Mouse (Mus musculus): ENCODE data around the gene P2rx1.
A peak's percentile ranks its signal among the peaks of the same experiment; 100 is the strongest.

Gene P2rx1

GRCm38 (mm10) chr11:72998771-72999170 lies at the start of gene P2rx1:
TSS of gene P2rx1 (plus strand) at chr11:72999103.
- peak; percentile 25 to 27 for DNase-seq (ENCODE audit: low spot score in 2 of 2)

- DNase-seq (ENCODE audit: low spot score in 2 of 2): no peak
Observed at GRCm38 (mm10) chr11:72951137-72952000, 47.5 kb upstream of the P2rx1 start.

GRCm38 (mm10) chr11:72952226-72952625 lies 46.7 kb upstream of the P2rx1 start:
- no peak for DNase-seq (ENCODE audit: low spot score in 2 of 2)

- DNase-seq (ENCODE audit: low spot score in 2 of 2): no peak
Observed at GRCm38 (mm10) chr11:72952697-72953096, 46.2 kb upstream of the P2rx1 start.

- no peak for DNase-seq (ENCODE audit: low spot score in 2 of 2)
Observed at GRCm38 (mm10) chr11:72953116-72953439, 45.8 kb upstream of the P2rx1 start.

- peak; percentile 73 to 75 for DNase-seq (ENCODE audit: low spot score in 2 of 2)
Observed at GRCm38 (mm10) chr11:72953440-72954151, 45.3 kb upstream of the P2rx1 start.

- DNase-seq (ENCODE audit: low spot score in 2 of 2): peak; percentile 45 to 56
Observed at GRCm38 (mm10) chr11:72954216-72954615, 44.7 kb upstream of the P2rx1 start.

GRCm38 (mm10) chr11:72955339-72955974 lies 43.4 kb upstream of the P2rx1 start:
- no peak for DNase-seq (ENCODE audit: low spot score in 2 of 2)

GRCm38 (mm10) chr11:72957318-72957717 lies 41.6 kb upstream of the P2rx1 start:
- DNase-seq (ENCODE audit: low spot score in 2 of 2): peak; percentile 39 to 41

GRCm38 (mm10) chr11:72959924-72960679 lies 38.8 kb upstream of the P2rx1 start:
- no peak for DNase-seq (ENCODE audit: low spot score in 2 of 2)

GRCm38 (mm10) chr11:72960723-72961071 lies 38.2 kb upstream of the P2rx1 start:
- no peak for DNase-seq (ENCODE audit: low spot score in 2 of 2)

GRCm38 (mm10) chr11:72961072-72961980 lies 37.6 kb upstream of the P2rx1 start, which contains the start of gene Atp2a3:
TSS of gene Atp2a3 (plus strand) at chr11:72961169.
- DNase-seq (ENCODE audit: low spot score in 2 of 2): peak; percentile 90 to 91

- no peak for DNase-seq (ENCODE audit: low spot score in 2 of 2)
Observed at GRCm38 (mm10) chr11:72962378-72962777, 36.5 kb upstream of the P2rx1 start.

- no peak for DNase-seq (ENCODE audit: low spot score in 2 of 2)
Observed at GRCm38 (mm10) chr11:72963058-72963788, 35.7 kb upstream of the P2rx1 start.

- peak; percentile 86 to 87 for DNase-seq (ENCODE audit: low spot score in 2 of 2)
Observed at GRCm38 (mm10) chr11:72963789-72964294, 35.1 kb upstream of the P2rx1 start.

GRCm38 (mm10) chr11:72974995-72975503 lies 23.9 kb upstream of the P2rx1 start:
- no peak for DNase-seq (ENCODE audit: low spot score in 2 of 2)

GRCm38 (mm10) chr11:72982516-72982915 lies 16.4 kb upstream of the P2rx1 start:
- no peak for DNase-seq (ENCODE audit: low spot score in 2 of 2)

GRCm38 (mm10) chr11:72983283-72983682 lies 15.6 kb upstream of the P2rx1 start:
- no peak for DNase-seq (ENCODE audit: low spot score in 2 of 2)

- DNase-seq (ENCODE audit: low spot score in 2 of 2): peak; percentile 19 to 37
Observed at GRCm38 (mm10) chr11:72986745-72987144, 12.2 kb upstream of the P2rx1 start.

GRCm38 (mm10) chr11:72987234-72987633 lies 11.7 kb upstream of the P2rx1 start:
- peak; percentile 47 to 50 for DNase-seq (ENCODE audit: low spot score in 2 of 2)
